Mouse (Mus musculus) cerebellum, adult 2 months (tissue): ENCODE data around the gene Bcl2l13.

Source experiments
- CTCF ChIP-seq: fragments of 200-500 bp; IDR thresholded peaks from 2 replicates; pipeline ENCODE4 v1.5.1; 2011; ENCODE audit warnings: low read depth, mild to moderate bottlenecking, control low read depth, low read length, moderate library complexity, borderline replicate concordance; ENCODE audit not compliant: insufficient read depth
- POLR2A ChIP-seq: fragments of 200-500 bp; IDR thresholded peaks from 2 replicates; pipeline ENCODE4 v1.6.1; 2011; ENCODE audit warnings: low read length, control low read depth, borderline replicate concordance; ENCODE audit not compliant: insufficient read depth

DNA sequence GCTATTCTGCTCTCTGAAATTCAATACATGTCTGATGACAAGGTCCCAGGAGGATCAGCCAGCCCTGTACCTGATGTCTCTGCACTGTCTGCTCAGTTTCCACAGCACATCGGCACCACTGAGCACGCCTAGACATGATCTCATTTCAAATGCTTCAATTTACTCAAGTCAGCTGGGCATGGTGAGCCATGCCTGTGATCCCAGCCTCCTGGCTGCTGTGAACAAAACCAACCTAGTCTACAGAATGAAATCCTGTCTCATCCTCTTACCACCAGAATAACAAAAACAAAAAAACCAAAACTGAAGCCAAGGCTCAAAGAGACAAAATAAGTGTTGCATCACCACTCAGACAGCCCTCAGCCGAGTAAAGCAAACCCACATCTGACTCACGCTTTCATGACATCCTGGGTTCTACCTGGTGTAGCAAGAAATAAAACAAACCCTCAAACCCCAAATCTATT lies 36.4 kb upstream of the Bcl2l13 start:
- TF ChIP-seq CTCF, result no peak
- TF ChIP-seq POLR2A, result no peak
